Mouse (Mus musculus): ENCODE results near the gene BC030499.
"Not testable (repeated sequence)": the region's sequence is repeated elsewhere in the genome, so short reads cannot be mapped to it uniquely, and the experiment has no call there.

Gene BC030499

GRCm38 (mm10) chr11:78290654-78291053, at the start of gene BC030499:
Gene BC030499, plus strand, starts transcription at chr11:78290841.
- no peak for DNase-seq (ENCODE audit: inconsistent ontology term)

- no peak for DNase-seq (ENCODE audit: inconsistent ontology term)
Measured at GRCm38 (mm10) chr11:78245261-78245626, 45.4 kb upstream of the BC030499 start.

GRCm38 (mm10) chr11:78245627-78246317, 44.9 kb upstream of the BC030499 start, which contains the start of the genes Sdf2 and Supt6:
Gene Sdf2, plus strand, starts transcription at chr11:78245746.
Gene Supt6, minus strand, starts transcription at chr11:78245987.
- peak; percentile 96 for DNase-seq (ENCODE audit: inconsistent ontology term)

GRCm38 (mm10) chr11:78246318-78247011, 44.2 kb upstream of the BC030499 start:
- DNase-seq (ENCODE audit: inconsistent ontology term), result no peak

- DNase-seq (ENCODE audit: inconsistent ontology term), result no peak
Measured at GRCm38 (mm10) chr11:78247012-78247348, 43.7 kb upstream of the BC030499 start.

GRCm38 (mm10) chr11:78247727-78248140, 42.9 kb upstream of the BC030499 start:
- no peak for DNase-seq (ENCODE audit: inconsistent ontology term)

GRCm38 (mm10) chr11:78256618-78257017, 34.0 kb upstream of the BC030499 start:
- DNase-seq (ENCODE audit: inconsistent ontology term), result no peak

- no peak for DNase-seq (ENCODE audit: inconsistent ontology term)
Measured at GRCm38 (mm10) chr11:78260489-78261258, 30.0 kb upstream of the BC030499 start.

- DNase-seq (ENCODE audit: inconsistent ontology term), result peak; percentile 98
Measured at GRCm38 (mm10) chr11:78261380-78262352, 29.0 kb upstream of the BC030499 start, which contains the start of gene 2610507B11Rik. Gene 2610507B11Rik, plus strand, starts transcription at chr11:78261752.

- DNase-seq (ENCODE audit: inconsistent ontology term), result peak; percentile 58
Measured at GRCm38 (mm10) chr11:78262550-78262949, 28.1 kb upstream of the BC030499 start.

- no peak for DNase-seq (ENCODE audit: inconsistent ontology term)
Measured at GRCm38 (mm10) chr11:78265571-78265970, 25.1 kb upstream of the BC030499 start.

GRCm38 (mm10) chr11:78271986-78272385, 18.7 kb upstream of the BC030499 start:
- DNase-seq (ENCODE audit: inconsistent ontology term), result no peak

GRCm38 (mm10) chr11:78275596-78275995, 15.0 kb upstream of the BC030499 start:
- no peak for DNase-seq (ENCODE audit: inconsistent ontology term)

- DNase-seq (ENCODE audit: inconsistent ontology term), result not testable (repeated sequence)
Measured at GRCm38 (mm10) chr11:78276169-78276568, 14.5 kb upstream of the BC030499 start.

- no peak for DNase-seq (ENCODE audit: inconsistent ontology term)
Measured at GRCm38 (mm10) chr11:78278853-78279252, 11.8 kb upstream of the BC030499 start.

GRCm38 (mm10) chr11:78279586-78279985, 11.1 kb upstream of the BC030499 start:
- DNase-seq (ENCODE audit: inconsistent ontology term), result peak; percentile 60

GRCm38 (mm10) chr11:78289146-78289763, 1.4 kb upstream of the BC030499 start:
- no peak for DNase-seq (ENCODE audit: inconsistent ontology term)

GRCm38 (mm10) chr11:78294585-78294984, 3.9 kb downstream of the BC030499 start:
- DNase-seq (ENCODE audit: inconsistent ontology term), result no peak

- DNase-seq (ENCODE audit: inconsistent ontology term), result no peak
Measured at GRCm38 (mm10) chr11:78300917-78301316, 10.3 kb downstream of the BC030499 start.

- peak; percentile 94 for DNase-seq (ENCODE audit: inconsistent ontology term)
Measured at GRCm38 (mm10) chr11:78301357-78302084, 10.9 kb downstream of the BC030499 start, which contains the start of gene Spag5. Gene Spag5, plus strand, starts transcription at chr11:78301529.

Measured in Muller cell, postnatal 12 days (primary cell).